Mouse (Mus musculus) ES-Bruce4 (cell line): ENCODE results near the gene Gm19410. TPM values are rescaled to one million over a fixed set of nuclear protein-coding genes. Genes with fewer than 3 reads are reported as not detected.

Experiments
- H3K27ac ChIP-seq: 2 replicates; pipeline ENCODE4 v1.5.1; 2012; ENCODE audit warnings: low read length, inconsistent platforms; ENCODE audit not compliant: insufficient read depth
- H3K27me3 ChIP-seq: 2 replicates; pipeline ENCODE4 v1.6.1; 2012; ENCODE audit warnings: mild to moderate bottlenecking, low read length, inconsistent platforms; ENCODE audit not compliant: control insufficient read depth, poor library complexity, insufficient read depth, severe bottlenecking
- H3K36me3 ChIP-seq: 2 replicates; pipeline ENCODE4 v1.6.1; 2012; ENCODE audit warnings: inconsistent platforms, mild to moderate bottlenecking, low read length, moderate library complexity; ENCODE audit not compliant: control insufficient read depth, poor library complexity, insufficient read depth, severe bottlenecking
- H3K4me1 ChIP-seq: one replicate; pipeline ENCODE4 v1.8.1; 2011; ENCODE audit warnings: low read length; ENCODE audit not compliant: control insufficient read depth, insufficient read depth
- H3K4me3 ChIP-seq: 2 replicates; pipeline ENCODE4 v1.5.1; 2011; ENCODE audit warnings: low read depth, mild to moderate bottlenecking, low read length
- H3K9ac ChIP-seq: 2 replicates; pipeline ENCODE4 v1.6.1; 2012; ENCODE audit warnings: low read depth, mild to moderate bottlenecking, inconsistent platforms; ENCODE audit not compliant: poor library complexity, severe bottlenecking
- H3K9me3 ChIP-seq: replicated peaks from 2 replicates; pipeline ENCODE4 v1.6.1; 2012; ENCODE audit warnings: mild to moderate bottlenecking, low read length, inconsistent platforms; ENCODE audit not compliant: control insufficient read depth, poor library complexity, insufficient read depth, severe bottlenecking
- CTCF ChIP-seq: IDR thresholded peaks from one replicate; pipeline ENCODE4 v1.8.1; 2011; ENCODE audit warnings: low read depth, low read length
- EP300 ChIP-seq: IDR thresholded peaks from 2 replicates; pipeline ENCODE4 v1.6.1; 2011; ENCODE audit warnings: low read depth, low read length; ENCODE audit not compliant: insufficient read depth
- POLR2A ChIP-seq: IDR thresholded peaks from one replicate; pipeline ENCODE4 v1.8.1; 2011; ENCODE audit warnings: low read length; ENCODE audit not compliant: insufficient read depth
- polyA plus RNA-seq: library from polyadenylated mRNA; stranded (reverse); fragments of >200 nt; gene quantifications from 2 replicates; pipeline ENCODE4 v1.2.4, GENCODE M21; 2011; ENCODE audit warnings: low read depth; ENCODE audit not compliant: missing spikeins, insufficient read depth, insufficient read length

Gm19410 gene
- not detected in 2 replicates for polyA plus RNA-seq

- Histone ChIP-seq H3K27ac (no peak within 1 kb of the TSS), H3K4me3 (peak within 1 kb of the TSS; percentile 50), H3K4me1 (no peaks in the 10 kb centered on the region), H3K36me3 (no peaks in the 10 kb centered on the region), H3K9me3 (no peaks in the 10 kb centered on the region), H3K9ac (no peak within 1 kb of the TSS; the same call in 1 of the 2 replicates), H3K27me3 (peaks cover 2% of the 10 kb centered on the region)
- no peak for TF ChIP-seq CTCF
- no peak for TF ChIP-seq POLR2A
- TF ChIP-seq EP300: no peak
Measured at GRCm38 (mm10) chr8:35765499-35766193, at the start of gene Gm19410. Gene Gm19410 (plus strand): TSS chr8:35765790.

GRCm38 (mm10) chr8:35730776-35731175, 34.8 kb upstream of the Gm19410 start:
- Histone ChIP-seq H3K4me1 (no peaks in the 10 kb centered on the region), H3K9me3 (no peaks in the 10 kb centered on the region), H3K4me3 (no peak overlapping the region), H3K36me3 (no peaks in the 10 kb centered on the region), H3K27me3 (no peaks in the 10 kb centered on the region), H3K9ac (no peak overlapping the region), H3K27ac (no peak overlapping the region)
- TF ChIP-seq POLR2A: no peak
- TF ChIP-seq EP300: no peak
- TF ChIP-seq CTCF: no peak

- H3K9ac ChIP-seq: no peak overlapping the region
- H3K27me3 ChIP-seq: no peaks in the 10 kb centered on the region
- no peaks in the 10 kb centered on the region for H3K36me3 ChIP-seq
- no peak overlapping the region for H3K4me3 ChIP-seq
- no peaks in the 10 kb centered on the region for H3K4me1 ChIP-seq
- no peaks in the 10 kb centered on the region for H3K9me3 ChIP-seq
- TF ChIP-seq EP300: no peak
- no peak for TF ChIP-seq POLR2A
- TF ChIP-seq CTCF: peak; percentile 18
- H3K27ac ChIP-seq: no peak overlapping the region
Measured at GRCm38 (mm10) chr8:35735438-35735837, 30.2 kb upstream of the Gm19410 start.

- no peak for TF ChIP-seq EP300
- Histone ChIP-seq H3K9me3 (no peaks in the 10 kb centered on the region), H3K4me1 (no peaks in the 10 kb centered on the region), H3K27ac (no peak overlapping the region), H3K27me3 (no peaks in the 10 kb centered on the region), H3K9ac (no peak overlapping the region), H3K4me3 (no peak overlapping the region), H3K36me3 (no peaks in the 10 kb centered on the region)
Measured at GRCm38 (mm10) chr8:35756202-35756601, 9.4 kb upstream of the Gm19410 start.

- no peak overlapping the region for H3K27ac ChIP-seq
- no peak overlapping the region for H3K9ac ChIP-seq
- H3K36me3 ChIP-seq: no peaks in the 10 kb centered on the region
- TF ChIP-seq POLR2A (no peak), EP300 (no peak), CTCF (no peak)
- H3K4me3 ChIP-seq: peak overlapping the region; percentile 50
- H3K9me3 ChIP-seq: no peaks in the 10 kb centered on the region
- H3K27me3 ChIP-seq: peaks cover 2% of the 10 kb centered on the region
- H3K4me1 ChIP-seq: no peaks in the 10 kb centered on the region
Measured at GRCm38 (mm10) chr8:35765020-35765419, 570 bp upstream of the Gm19410 start.

GRCm38 (mm10) chr8:35773508-35773907, 7.9 kb downstream of the Gm19410 start:
- H3K27me3 ChIP-seq: no peaks in the 10 kb centered on the region; the same call in 1 of the 2 replicates
- H3K4me3 ChIP-seq: no peak overlapping the region
- no peak overlapping the region for H3K27ac ChIP-seq
- no peaks in the 10 kb centered on the region for H3K36me3 ChIP-seq
- TF ChIP-seq POLR2A (no peak), CTCF (no peak), EP300 (no peak)
- no peak overlapping the region for H3K9ac ChIP-seq
- H3K9me3 ChIP-seq: no peaks in the 10 kb centered on the region; the same call in 1 of the 2 replicates
- H3K4me1 ChIP-seq: no peaks in the 10 kb centered on the region
